Mouse (Mus musculus) liver (tissue): ENCODE results near the gene Gdpd1.
"Not testable (repeated sequence)": the region's sequence is repeated elsewhere in the genome, so short reads cannot be mapped to it uniquely, and the experiment has no call there.

Source experiments
- DNase-seq: peaks from one replicate; pipeline ENCODE4 v3.0.0-alpha.2; 2020; ENCODE audit warnings: mixed read lengths

Gene Gdpd1

GRCm38 (mm10) chr11:87025351-87025750 is 48.5 kb downstream of the Gdpd1 start:
- no peak for DNase-seq

- DNase-seq = not testable (repeated sequence)
Observed at GRCm38 (mm10) chr11:87023240-87023639, 50.6 kb downstream of the Gdpd1 start.

- DNase-seq = no peak
Observed at GRCm38 (mm10) chr11:87022765-87023164, 51.1 kb downstream of the Gdpd1 start.

- no peak for DNase-seq
Observed at GRCm38 (mm10) chr11:87021551-87021950, 52.3 kb downstream of the Gdpd1 start.

- DNase-seq = no peak
Observed at GRCm38 (mm10) chr11:87020449-87020848, 53.4 kb downstream of the Gdpd1 start.

GRCm38 (mm10) chr11:87019431-87019830 is 54.4 kb downstream of the Gdpd1 start:
- DNase-seq = no peak

- DNase-seq = no peak
Observed at GRCm38 (mm10) chr11:87018081-87018480, 55.8 kb downstream of the Gdpd1 start.

GRCm38 (mm10) chr11:87015691-87016090 is 58.2 kb downstream of the Gdpd1 start:
- DNase-seq = no peak

- DNase-seq = peak; percentile 19
Observed at GRCm38 (mm10) chr11:87010476-87010875, 63.4 kb downstream of the Gdpd1 start.

GRCm38 (mm10) chr11:87007371-87007770 is 66.5 kb downstream of the Gdpd1 start:
- DNase-seq = no peak

- DNase-seq = no peak
Observed at GRCm38 (mm10) chr11:87004960-87005755, 68.7 kb downstream of the Gdpd1 start.

GRCm38 (mm10) chr11:87002078-87002829 is 71.6 kb downstream of the Gdpd1 start:
- no peak for DNase-seq

- no peak for DNase-seq
Observed at GRCm38 (mm10) chr11:87001217-87001616, 72.6 kb downstream of the Gdpd1 start.

- DNase-seq = no peak
Observed at GRCm38 (mm10) chr11:86996266-86996665, 77.6 kb downstream of the Gdpd1 start.

- peak; percentile 41 for DNase-seq
Observed at GRCm38 (mm10) chr11:86995625-86996221, 78.1 kb downstream of the Gdpd1 start.

GRCm38 (mm10) chr11:86994791-86995624 is 78.9 kb downstream of the Gdpd1 start:
- no peak for DNase-seq

- DNase-seq = peak; percentile 16
Observed at GRCm38 (mm10) chr11:86994330-86994729, 79.5 kb downstream of the Gdpd1 start.

GRCm38 (mm10) chr11:86993041-86994037 is 80.5 kb downstream of the Gdpd1 start, which contains the start of gene Ypel2:
TSS of gene Ypel2 (minus strand) at chr11:86993707.
- DNase-seq = peak; percentile 89

GRCm38 (mm10) chr11:86992461-86992988 is 81.3 kb downstream of the Gdpd1 start:
- no peak for DNase-seq

- DNase-seq = no peak
Observed at GRCm38 (mm10) chr11:86991241-86991640, 82.6 kb downstream of the Gdpd1 start.

- DNase-seq = no peak
Observed at GRCm38 (mm10) chr11:86990309-86990708, 83.6 kb downstream of the Gdpd1 start.
